Mouse (Mus musculus) Patski (cell line): ENCODE data around the gene Ankrd7. TPM values are rescaled to one million over a fixed set of nuclear protein-coding genes. Genes with fewer than 3 reads are reported as not detected.
"Not testable (repeated sequence)": the region's sequence is repeated elsewhere in the genome, so short reads cannot be mapped to it uniquely, and the experiment has no call there.

ENCODE experiments used
- ATAC-seq: fragments of 100-300 bp; one replicate; pipeline ENCODE4 v1.8.0; 2021
- CTCF ChIA-PET: fragments of 350-600 bp; sonication (Branson Sonifier 250); formaldehyde crosslinking; loops from one replicate; lab custom pipeline; 2022; ENCODE audit warnings: inconsistent platforms; lab: Charles Lee
- POLR2A ChIA-PET: fragments of 350-600 bp; sonication (Branson Sonifier 250); formaldehyde crosslinking; loops from one replicate; lab custom pipeline; 2022; ENCODE audit warnings: antibody characterized with exemption, inconsistent platforms; lab: Charles Lee
- DNase-seq: peaks from one replicate; pipeline ENCODE4 v3.0.0-alpha.2; 2011; ENCODE audit warnings: low read depth, low spot score
- H3K27me3 ChIP-seq: fragments of 371-371 bp; one replicate; pipeline ENCODE4 v1.5.1; 2021
- CTCF ChIP-seq: fragments of 100-300 bp; IDR thresholded peaks from one replicate; pipeline ENCODE4 v1.5.1; 2021
- in situ Hi-C: fragments of 300-500 bp; cut with MboI; formaldehyde crosslinking; loops from 3 replicates; pipeline ENCODE4 v1.11.1; 2018; ENCODE audit warnings: low pct_unique_long_range_greater_than_20kb, mixed read lengths
- polyA plus RNA-seq: library from polyadenylated mRNA; unstranded; gene quantifications from one replicate; pipeline ENCODE4 v1.2.3, GENCODE M21; 2021

The Ankrd7 gene
- not detected for polyA plus RNA-seq

GRCm38 (mm10) chr6:18866018-18866417 lies at the start of gene Ankrd7:
TSS of gene Ankrd7 (plus strand) at chr6:18866318.
- in situ Hi-C loops = no loop called here
- ChIA-PET CTCF (no interaction called here), POLR2A (no interaction called here)
- no peak for TF ChIP-seq CTCF
- DNase-seq (no peak), ATAC-seq (no peak)
- H3K27me3 ChIP-seq = peaks cover 27% of the 10 kb centered on the region

GRCm38 (mm10) chr6:18819343-18819742 lies 46.8 kb upstream of the Ankrd7 start:
- no peak for ATAC-seq
- ChIA-PET CTCF (interaction anchor here (0.7 to 2.2 kb wide), 5 partner anchors 418 to 729 kb away, joined by 3 to 10 read pairs (median 4); no protein-coding TSS in a partner anchor), POLR2A (no interaction called here)
- DNase-seq = no peak
- H3K27me3 ChIP-seq = peaks cover 4% of the 10 kb centered on the region
- in situ Hi-C loops = loop anchor here (5.0 to 25.0 kb wide), 3 partner anchors 417 to 1132 kb away; partner anchors contain the start of gene St7
- TF ChIP-seq CTCF = peak; percentile 77

- DNase-seq = no peak
- ChIA-PET CTCF (interaction anchor here (0.7 to 2.2 kb wide), 4 partner anchors 8 to 699 kb away, joined by 3 to 10 read pairs (median 4); no protein-coding TSS in a partner anchor), POLR2A (interaction anchor here (0.6 kb wide), 1 partner anchor 25 kb away, joined by 3 read pairs; no protein-coding TSS in a partner anchor)
- no peak for TF ChIP-seq CTCF
- in situ Hi-C loops = loop anchor here (25.0 kb wide), 1 partner anchor 1133 kb away; the partner anchor contains the start of gene St7
- peaks cover 4% of the 10 kb centered on the region for H3K27me3 ChIP-seq
- no peak for ATAC-seq
Measured at GRCm38 (mm10) chr6:18820246-18820645, 45.9 kb upstream of the Ankrd7 start.

- CTCF ChIA-PET = no interaction called here
- ATAC-seq = no peak
- peaks cover 4% of the 10 kb centered on the region for H3K27me3 ChIP-seq
- in situ Hi-C loops = loop anchor here (25.0 kb wide), 1 partner anchor 1136 kb away; the partner anchor contains the start of gene St7
- POLR2A ChIA-PET = no interaction called here
- no peak for TF ChIP-seq CTCF
- no peak for DNase-seq
Measured at GRCm38 (mm10) chr6:18822812-18823211, 43.3 kb upstream of the Ankrd7 start.

GRCm38 (mm10) chr6:18832958-18833357 lies 33.2 kb upstream of the Ankrd7 start:
- POLR2A ChIA-PET = no interaction called here
- no peak for TF ChIP-seq CTCF
- CTCF ChIA-PET = interaction anchor here (1.1 kb wide), 1 partner anchor 11 kb away, joined by 3 read pairs; no protein-coding TSS in a partner anchor
- H3K27me3 ChIP-seq = peaks cover 5% of the 10 kb centered on the region
- in situ Hi-C loops = no loop called here
- ATAC-seq = no peak
- DNase-seq = no peak

GRCm38 (mm10) chr6:18844529-18844928 lies 21.6 kb upstream of the Ankrd7 start:
- CTCF ChIA-PET, H3K27me3 ChIP-seq, ATAC-seq, DNase-seq, in situ Hi-C loops, POLR2A ChIA-PET: not testable (repeated sequence)

- H3K27me3 ChIP-seq, DNase-seq, CTCF ChIA-PET, ATAC-seq, in situ Hi-C loops: not testable (repeated sequence)
- POLR2A ChIA-PET = interaction anchor here (0.6 to 0.7 kb wide), 2 partner anchors 25 to 405 kb away, joined by 3 to 5 read pairs; no protein-coding TSS in a partner anchor
Measured at GRCm38 (mm10) chr6:18845571-18845970, 20.5 kb upstream of the Ankrd7 start.

GRCm38 (mm10) chr6:18848051-18848701 lies 17.9 kb upstream of the Ankrd7 start, which contains the start of gene Lsm8:
TSS of gene Lsm8 (plus strand) at chr6:18848579.
- DNase-seq (peak; percentile 85), ATAC-seq (peak; percentile 100)
- ChIA-PET CTCF (no interaction called here), POLR2A (no interaction called here)
- in situ Hi-C loops = no loop called here
- no peak for TF ChIP-seq CTCF
- H3K27me3 ChIP-seq = no peaks in the 10 kb centered on the region

- no peaks in the 10 kb centered on the region for H3K27me3 ChIP-seq
- ATAC-seq = peak; percentile 52
- ChIA-PET CTCF (no interaction called here), POLR2A (no interaction called here)
- no peak for TF ChIP-seq CTCF
- no peak for DNase-seq
- in situ Hi-C loops = no loop called here
Measured at GRCm38 (mm10) chr6:18848702-18849061, 17.4 kb upstream of the Ankrd7 start.

- DNase-seq = no peak
- no peak for ATAC-seq
- ChIA-PET POLR2A (no interaction called here), CTCF (no interaction called here)
- TF ChIP-seq CTCF = no peak
- in situ Hi-C loops = no loop called here
- no peaks in the 10 kb centered on the region for H3K27me3 ChIP-seq
Measured at GRCm38 (mm10) chr6:18855323-18855722, 10.8 kb upstream of the Ankrd7 start.

GRCm38 (mm10) chr6:18856487-18857078 lies 9.5 kb upstream of the Ankrd7 start:
- ChIA-PET CTCF (no interaction called here), POLR2A (no interaction called here)
- no peak for TF ChIP-seq CTCF
- H3K27me3 ChIP-seq = no peaks in the 10 kb centered on the region
- no peak for DNase-seq
- no peak for ATAC-seq
- in situ Hi-C loops = no loop called here
